Mouse (Mus musculus) layer of hippocampus, postnatal 10 days (tissue): Measurements from ENCODE around the gene Ddx18. TPM values are rescaled to one million over a fixed set of nuclear protein-coding genes. Genes with fewer than 3 reads are reported as not detected.

Source experiments
- DNase-seq, 2 experiments: peaks; one replicate each; pipeline ENCODE4 v3.0.0; 2021; ENCODE audit warnings: low spot score in 2 of 2
- long read RNA-seq: library from polyadenylated mRNA; stranded (forward); transcript quantifications from one replicate; pipeline ENCODE4 v2.0.0, GENCODE M21; 2023
- total RNA-seq, 2 experiments: library from RNA; stranded (reverse); gene quantifications; 2 replicates each; pipeline ENCODE4 v1.2.3; 2021

The Ddx18 gene
- 10 to 100 TPM; 26.8 to 27.6 TPM for total RNA-seq
- long read RNA-seq, transcript Ddx18-201 (13 exons, 2,258 nt), result major isoform, 15 of 20 reads
- long read RNA-seq, partial matches to known transcripts, result 5 of 20 reads
- long read RNA-seq, other reads (novel, unspliced or antisense), result 0 of 20 reads

- peak; percentile 99 for DNase-seq
These were observed at the start of gene Ddx18 for GRCm38 (mm10) chr1:121567521-121568489. Ddx18 (minus strand) TSS chr1:121567989.

- DNase-seq, result no peak
These were observed 40.2 kb upstream of the Ddx18 start for GRCm38 (mm10) chr1:121608000-121608399.

- peak; percentile 25 to 39 for DNase-seq
These were observed 37.3 kb upstream of the Ddx18 start for GRCm38 (mm10) chr1:121605118-121605517.

- DNase-seq, result no peak
These were observed 34.1 kb upstream of the Ddx18 start for GRCm38 (mm10) chr1:121601893-121602292.

GRCm38 (mm10) chr1:121601084-121601483, 33.3 kb upstream of the Ddx18 start:
- peak; percentile 16 to 43 for DNase-seq

GRCm38 (mm10) chr1:121598421-121598820, 30.6 kb upstream of the Ddx18 start:
- DNase-seq, result no peak

GRCm38 (mm10) chr1:121596951-121597625, 29.3 kb upstream of the Ddx18 start:
- no peak for DNase-seq

- no peak for DNase-seq
These were observed 17.0 kb upstream of the Ddx18 start for GRCm38 (mm10) chr1:121584838-121585237.

GRCm38 (mm10) chr1:121581133-121581855, 13.5 kb upstream of the Ddx18 start:
- DNase-seq, result no peak

GRCm38 (mm10) chr1:121577491-121577890, 9.7 kb upstream of the Ddx18 start:
- no peak for DNase-seq

- no peak for DNase-seq
These were observed 2.7 kb upstream of the Ddx18 start for GRCm38 (mm10) chr1:121570522-121570921.

- no peak for DNase-seq
These were observed 9.9 kb downstream of the Ddx18 start for GRCm38 (mm10) chr1:121557861-121558260.

GRCm38 (mm10) chr1:121551457-121551835, 16.3 kb downstream of the Ddx18 start:
- DNase-seq, result peak; percentile 22 to 27

- no peak for DNase-seq
These were observed 16.9 kb downstream of the Ddx18 start for GRCm38 (mm10) chr1:121550801-121551456.

- no peak for DNase-seq
These were observed 18.3 kb downstream of the Ddx18 start for GRCm38 (mm10) chr1:121549456-121549855.

- no peak for DNase-seq
These were observed 19.1 kb downstream of the Ddx18 start for GRCm38 (mm10) chr1:121548667-121549066.

GRCm38 (mm10) chr1:121546844-121547243, 20.9 kb downstream of the Ddx18 start:
- no peak for DNase-seq

- no peak for DNase-seq
These were observed 27.4 kb downstream of the Ddx18 start for GRCm38 (mm10) chr1:121540361-121540760.

GRCm38 (mm10) chr1:121531439-121531838, 36.4 kb downstream of the Ddx18 start:
- no peak for DNase-seq

GRCm38 (mm10) chr1:121529286-121529685, 38.5 kb downstream of the Ddx18 start:
- DNase-seq, result no peak

- DNase-seq, result peak; percentile 40 to 51
These were observed 39.4 kb downstream of the Ddx18 start, which contains the start of gene Htr5b for GRCm38 (mm10) chr1:121528399-121528720. Htr5b (minus strand) TSS chr1:121528465.
